Mouse (Mus musculus): Measurements from ENCODE around the gene Gpr3.
A peak's percentile ranks its signal among the peaks of the same experiment; 100 is the strongest.

Gene Gpr3

GRCm38 (mm10) chr4:133233285-133233976 is 21.1 kb upstream of the Gpr3 start:
- no peak for DNase-seq

DNA sequence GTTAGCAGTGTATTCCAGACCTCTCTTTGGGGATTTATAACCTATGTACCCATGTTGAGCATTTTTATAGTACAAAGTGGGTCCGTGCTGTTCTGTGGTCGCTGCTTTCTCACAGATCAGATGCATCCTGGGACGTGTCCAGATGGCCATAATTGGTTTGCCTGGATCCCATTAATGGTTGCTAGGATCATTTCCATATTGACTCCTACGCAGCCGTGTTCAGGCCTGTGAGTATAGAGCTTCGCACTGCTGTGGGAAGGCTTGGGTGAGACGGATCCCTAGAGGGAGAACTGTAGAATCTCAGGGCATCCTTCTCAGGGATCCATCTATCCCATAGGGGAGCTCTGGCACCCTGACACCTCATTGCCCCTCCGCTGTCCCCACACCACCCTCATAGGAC is 17.2 kb upstream of the Gpr3 start:
- no peak for DNase-seq

DNA sequence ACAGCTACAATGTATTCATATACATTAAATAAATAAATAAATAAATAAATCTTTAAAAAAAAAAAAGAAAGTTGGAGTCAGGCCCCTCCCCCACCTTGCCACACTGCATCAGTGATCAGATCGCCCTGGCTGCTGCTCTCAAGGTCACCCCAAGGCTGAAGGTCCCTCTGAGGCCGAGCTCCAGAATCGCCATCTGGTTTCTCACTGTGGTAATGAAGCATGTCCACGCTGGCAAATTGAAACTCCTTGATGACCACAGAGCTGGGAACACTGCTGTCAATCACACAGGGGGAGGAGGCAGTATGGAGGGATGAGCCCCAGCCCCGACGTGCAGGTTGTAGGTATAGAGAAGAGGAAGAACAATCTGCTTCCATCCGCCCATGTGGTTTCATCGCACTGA is 15.3 kb upstream of the Gpr3 start:
- DNase-seq: no peak

DNA sequence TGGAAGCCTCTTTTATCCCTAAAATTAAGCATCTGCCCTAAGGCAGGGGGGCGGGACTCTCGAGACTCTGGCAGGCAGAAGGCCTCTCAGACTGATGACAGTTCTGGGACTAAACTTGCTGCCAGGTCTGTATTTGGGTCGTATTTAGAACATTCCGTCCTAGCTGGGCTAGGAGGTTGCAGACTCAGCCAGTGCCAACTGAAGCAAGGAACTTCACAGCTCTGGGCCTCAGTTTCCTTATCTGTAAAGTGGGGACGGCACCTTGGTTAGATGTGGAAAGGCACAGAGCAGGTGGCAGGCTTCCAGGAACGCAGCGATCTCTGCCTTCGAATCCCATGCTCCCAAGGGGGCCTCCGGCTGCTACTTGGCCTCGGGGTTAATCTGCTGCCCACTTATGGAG is 13.7 kb upstream of the Gpr3 start:
- DNase-seq: no peak

- no peak for DNase-seq
Measured at GRCm38 (mm10) chr4:133223875-133224274, 11.5 kb upstream of the Gpr3 start.

GRCm38 (mm10) chr4:133221701-133222100 is 9.4 kb upstream of the Gpr3 start:
- DNase-seq: no peak

GRCm38 (mm10) chr4:133220656-133221055 is 8.3 kb upstream of the Gpr3 start:
- no peak for DNase-seq

DNA sequence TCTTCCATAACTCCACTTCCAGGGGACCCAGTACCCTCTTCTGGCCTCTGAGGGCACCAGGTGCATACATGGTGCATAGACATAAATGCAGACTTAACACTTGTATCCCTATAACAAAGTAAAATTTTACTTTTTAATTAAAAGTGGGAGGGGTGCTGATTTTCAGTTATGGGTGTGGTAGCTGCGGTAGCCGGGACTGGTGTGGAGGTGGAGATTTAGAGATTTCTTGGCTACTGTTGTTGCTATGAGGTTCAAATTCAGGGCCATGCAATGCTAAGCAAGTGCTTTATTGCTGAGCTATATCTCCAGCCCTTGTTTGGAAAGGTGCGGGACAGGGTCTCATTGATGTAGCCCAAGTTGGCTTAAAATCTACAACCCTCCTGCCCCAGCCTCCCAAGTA is 6.4 kb upstream of the Gpr3 start:
- no peak for DNase-seq

- DNase-seq: peak; percentile 68
Measured at GRCm38 (mm10) chr4:133217641-133218040, 5.3 kb upstream of the Gpr3 start.

DNA sequence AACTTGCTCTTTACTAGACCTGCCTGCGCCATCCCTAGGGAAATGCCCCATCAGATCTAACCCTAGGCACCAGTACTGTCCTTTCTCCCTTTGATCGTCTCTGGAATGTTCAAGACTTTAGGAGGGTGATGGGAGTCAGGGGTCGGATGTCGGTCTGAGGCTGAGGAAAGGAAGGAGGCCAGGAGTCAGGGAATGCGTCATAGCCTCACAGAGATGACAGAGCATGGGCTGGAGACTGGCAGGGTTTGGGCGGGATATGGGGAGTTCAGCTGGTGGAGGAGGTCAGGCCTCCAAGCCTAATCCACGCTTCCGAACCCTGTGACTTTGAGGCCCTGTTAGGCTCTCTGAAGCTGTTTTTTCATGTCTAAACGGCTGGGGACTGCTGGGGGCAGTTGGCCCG is 1.3 kb upstream of the Gpr3 start:
- no peak for DNase-seq

DNA sequence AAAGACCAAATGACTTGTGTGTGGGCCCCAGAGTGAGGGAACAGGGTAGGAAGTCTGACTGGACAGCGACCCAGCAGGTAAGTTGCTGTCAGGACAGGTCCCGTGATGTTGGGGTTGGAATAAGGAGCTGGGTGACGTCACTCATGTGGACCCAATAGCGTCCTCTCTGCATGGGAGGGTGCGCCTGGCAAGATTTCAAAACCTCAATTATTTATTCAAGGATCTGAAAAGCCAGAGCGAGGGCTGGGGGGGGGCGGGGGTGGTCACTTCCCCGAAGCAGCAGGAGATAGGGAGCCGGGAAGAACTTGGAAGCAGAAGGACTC is 893 bp upstream of the Gpr3 start:
- DNase-seq: no peak

- DNase-seq: peak; percentile 77
Measured at GRCm38 (mm10) chr4:133212562-133213267, 379 bp upstream of the Gpr3 start.

DNA sequence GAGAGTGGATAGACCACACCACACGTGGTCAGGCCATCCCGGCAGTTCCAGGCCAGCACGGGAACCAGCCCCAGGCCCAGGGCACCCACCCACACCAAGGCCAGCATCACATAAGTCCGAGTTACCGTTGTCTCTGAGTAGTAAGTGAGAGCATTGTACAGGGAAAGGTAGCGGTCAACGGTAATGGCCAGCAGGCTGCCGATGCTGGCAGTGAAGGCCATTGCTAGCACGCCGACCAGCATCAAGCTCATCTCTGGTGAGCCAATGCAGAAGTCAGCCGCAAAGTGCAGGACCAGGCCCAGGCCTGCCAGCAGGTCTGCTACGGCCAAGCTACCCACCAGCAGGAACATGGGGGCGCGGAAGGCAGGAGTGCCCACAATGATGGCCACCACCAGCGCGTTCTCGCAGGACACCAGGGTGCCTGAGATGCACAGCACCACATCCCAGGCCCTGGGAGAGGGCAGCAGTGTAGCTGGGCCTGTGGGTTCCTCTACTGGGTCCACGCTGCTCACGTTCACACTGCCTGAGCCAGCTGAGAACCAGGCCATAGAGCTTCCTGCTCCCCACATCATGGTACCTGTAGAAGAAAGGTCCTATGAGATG is 1.4 kb downstream of the Gpr3 start:
- no peak for DNase-seq

DNA sequence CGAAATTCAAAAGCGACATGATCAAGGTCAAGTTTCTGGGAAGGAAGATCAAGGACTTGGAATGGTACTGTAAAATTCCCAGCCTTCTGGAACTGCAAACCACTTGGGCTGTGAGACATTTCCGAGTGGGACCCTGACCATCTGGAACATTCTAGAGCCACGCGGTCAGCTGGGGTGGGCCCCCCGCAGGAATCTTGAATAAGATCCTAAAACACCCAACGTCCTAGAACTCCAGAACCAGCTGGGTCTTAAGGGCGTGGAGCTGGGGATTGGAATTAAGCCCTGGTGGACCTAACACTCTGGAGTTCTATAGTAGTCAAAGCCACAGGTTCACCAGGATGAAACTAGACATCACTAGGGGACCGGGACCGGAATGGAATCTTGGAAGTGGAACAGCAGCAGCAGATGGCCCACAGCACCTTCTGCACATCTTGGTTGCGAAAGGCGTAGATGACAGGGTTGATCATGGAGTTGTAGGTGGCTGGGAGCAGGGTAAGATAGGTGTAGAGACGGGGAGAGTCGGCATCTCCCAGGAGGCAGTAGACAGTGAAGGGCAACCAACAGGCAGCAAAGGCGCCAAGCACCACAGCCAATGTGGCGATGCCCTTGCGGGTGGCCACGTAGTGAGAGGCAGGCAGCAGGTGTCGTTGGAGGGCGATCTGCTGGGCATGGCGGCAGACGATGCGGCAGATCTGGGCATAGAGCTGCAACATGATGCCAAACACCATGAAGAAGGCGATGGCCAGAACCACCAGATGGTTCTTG is 2.1 kb downstream of the Gpr3 start:
- no peak for DNase-seq

- DNase-seq: peak; percentile 56
Measured at GRCm38 (mm10) chr4:133209366-133209765, 3.0 kb downstream of the Gpr3 start.

DNA sequence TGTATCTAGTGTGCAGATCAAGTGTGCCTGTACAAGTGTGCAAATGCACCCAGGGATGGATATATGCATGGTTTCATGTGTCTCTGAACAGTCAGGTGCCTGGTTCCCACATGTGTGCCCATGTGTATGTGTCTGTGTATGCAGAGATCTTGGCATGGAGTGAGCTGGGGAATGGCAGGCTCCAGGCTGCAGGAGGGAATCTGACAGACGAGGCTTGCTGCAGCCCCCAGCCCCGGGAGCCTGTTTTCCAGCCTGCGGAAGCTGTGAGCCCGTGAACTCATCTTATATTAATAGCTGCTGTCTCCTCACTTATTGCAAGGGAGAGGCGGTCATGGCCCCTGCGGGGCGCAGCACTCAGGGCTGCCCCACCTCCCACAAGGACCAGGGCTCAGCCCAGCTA is 8.0 kb downstream of the Gpr3 start:
- DNase-seq: no peak

GRCm38 (mm10) chr4:133203591-133203990 is 8.7 kb downstream of the Gpr3 start:
- DNase-seq: no peak

GRCm38 (mm10) chr4:133202254-133202653 is 10.1 kb downstream of the Gpr3 start:
- no peak for DNase-seq

DNA sequence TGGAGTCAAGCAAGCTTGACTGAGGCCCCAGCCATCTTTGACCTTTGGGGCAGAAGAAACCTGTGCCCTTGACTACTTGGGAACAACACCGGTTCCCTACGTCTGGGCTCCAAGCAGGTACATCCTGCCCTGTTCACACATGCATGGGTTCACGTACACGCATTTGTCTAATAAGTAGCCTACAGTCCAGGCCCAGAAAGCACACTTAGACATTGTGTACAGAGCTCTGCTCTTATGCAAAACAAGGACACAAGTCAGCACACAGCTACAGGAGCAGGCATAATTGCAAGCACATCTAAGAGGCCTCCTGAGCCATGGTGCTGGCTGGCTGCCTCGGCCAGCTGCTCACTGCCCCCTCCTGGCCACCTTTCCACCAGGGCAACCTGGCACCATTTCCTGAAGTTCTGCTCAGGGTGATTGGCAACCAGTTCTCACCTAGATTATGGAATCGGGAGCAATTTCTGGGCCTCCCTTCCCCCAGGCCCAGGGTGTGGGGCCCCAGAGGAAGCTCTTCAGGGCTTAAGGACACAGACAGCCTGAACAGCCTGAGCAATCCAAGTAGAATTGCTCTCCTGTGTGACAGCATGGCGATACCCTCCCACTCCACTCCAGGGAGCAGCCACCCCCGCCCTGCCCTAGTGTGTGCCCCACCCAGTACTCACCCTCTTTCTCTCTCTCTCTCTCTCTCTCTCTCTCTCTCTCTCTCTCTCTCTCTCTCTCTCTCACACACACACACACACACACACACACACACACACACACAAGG is 11.1 kb downstream of the Gpr3 start:
- no peak for DNase-seq

GRCm38 (mm10) chr4:133200343-133200742 is 12.0 kb downstream of the Gpr3 start:
- peak; percentile 58 for DNase-seq

- DNase-seq: no peak
Measured at GRCm38 (mm10) chr4:133199743-133200142, 12.6 kb downstream of the Gpr3 start.

DNA sequence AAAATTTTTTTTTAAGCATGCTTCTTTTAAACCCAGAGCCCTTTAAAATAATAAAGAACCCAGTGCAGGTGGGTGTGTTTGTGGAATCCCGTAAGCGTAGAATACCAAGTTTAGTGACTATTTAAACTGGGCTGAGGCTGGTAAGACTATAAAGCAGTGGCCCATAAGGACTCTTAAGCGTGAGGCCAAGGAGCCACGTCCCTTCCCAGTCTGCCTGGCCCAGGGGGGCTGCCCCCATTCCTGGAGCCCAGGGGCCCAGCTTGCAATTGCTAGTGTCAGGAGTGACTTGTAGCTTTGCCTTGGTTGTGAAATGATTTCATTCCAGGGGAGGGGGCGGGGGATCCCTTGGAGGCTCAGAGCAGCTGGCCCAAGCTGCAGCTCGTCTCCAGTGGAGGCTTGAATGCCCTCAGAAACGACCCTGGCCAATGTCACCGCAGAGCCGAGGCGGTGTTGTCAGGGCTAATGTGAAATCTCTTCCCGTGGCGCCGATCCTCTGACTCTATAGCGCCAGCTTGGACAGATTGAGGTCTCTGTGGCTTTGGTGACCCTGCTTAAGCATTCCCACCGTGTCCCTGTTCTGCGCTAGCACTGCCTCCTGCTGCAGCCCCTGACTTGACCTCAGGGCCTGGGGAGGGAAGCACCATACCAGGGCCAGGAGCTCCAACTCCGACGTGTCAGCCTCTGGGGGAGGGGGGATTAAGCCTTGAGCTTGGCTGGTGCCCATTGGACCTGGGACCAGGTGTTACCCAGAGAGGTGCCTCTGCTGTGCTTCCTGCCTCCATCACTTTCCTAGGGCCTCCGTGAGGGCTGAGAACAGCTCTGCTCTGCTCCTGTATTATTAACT is 13.8 kb downstream of the Gpr3 start:
- DNase-seq: no peak

All from right cerebral cortex, postnatal 4 days (tissue).